Mouse (Mus musculus): ENCODE data around the gene Ostc. TPM values are rescaled to one million over a fixed set of nuclear protein-coding genes. Genes with fewer than 3 reads are reported as not detected.

Gene Ostc
- 10 to 100 TPM in 20 of 26 experiments, 1 to 10 TPM in 6; 4.5 to 35.4 (median 13.8) TPM for total RNA-seq (2018; cell fraction: chromatin; rRNA removed)
- 100 to 1,000 TPM in 3 of 26 experiments, 10 to 100 TPM in 23; 66.4 to 113 (median 85.9) TPM for total RNA-seq (2018; cell fraction: cytosol; rRNA removed)
- 10 to 100 TPM; 19.1 to 71.1 (median 39.8) TPM for total RNA-seq (2018; cell fraction: nucleus; rRNA removed)
- 76.7 to 145 TPM (median 93.1 TPM) in 3 replicates for polyA plus RNA-seq (2018)

DNA sequence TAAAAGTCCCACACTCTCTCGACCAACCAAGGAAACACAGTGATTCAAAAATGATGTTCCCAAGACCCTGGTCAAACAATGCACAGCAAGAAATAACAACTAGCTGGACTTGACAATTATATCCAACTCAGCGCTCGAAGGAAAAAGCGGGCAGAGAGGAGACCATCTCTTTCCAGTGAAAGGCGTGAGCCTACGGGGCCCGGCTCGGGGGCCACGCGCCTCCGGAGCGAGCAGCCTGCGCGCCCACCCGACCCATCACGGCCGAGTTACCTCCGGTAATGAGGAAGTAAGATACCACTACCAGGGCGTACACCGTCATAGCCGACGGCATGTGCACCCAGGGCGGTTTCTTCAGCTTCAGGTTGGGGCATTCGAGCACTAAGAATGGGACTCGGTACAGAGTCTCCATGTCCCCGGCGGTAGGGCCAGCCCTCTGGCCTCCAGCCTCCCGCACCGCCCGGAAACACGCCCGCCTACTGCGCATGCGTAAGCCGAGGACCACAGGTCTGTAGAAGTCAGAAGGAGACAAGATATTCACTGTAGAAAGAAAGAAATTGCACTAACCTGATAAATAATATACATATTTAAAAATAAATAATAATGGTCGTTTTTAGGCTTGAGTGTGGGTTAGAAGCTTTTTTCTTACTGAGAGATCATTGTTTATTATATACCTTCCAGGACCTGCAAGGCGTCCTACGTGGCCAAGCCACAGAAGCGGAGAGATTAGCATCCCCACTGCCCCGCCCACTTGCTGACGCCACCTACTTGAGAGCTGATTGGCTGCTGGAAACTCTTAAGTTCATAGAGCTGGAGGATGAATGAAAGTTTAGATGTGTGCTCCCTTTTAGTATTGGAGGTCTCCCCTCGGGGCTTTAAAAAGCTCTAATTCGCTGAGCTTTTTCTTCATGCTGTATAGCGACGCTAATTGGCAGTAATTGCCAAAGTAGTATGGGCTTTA lies at the start of gene Ostc:
Ostc (minus strand) TSS at position 478 of the 958 bp plus-strand sequence.
- Histone ChIP-seq H3K27ac (peak within 1 kb of the TSS; percentile 42), H3K79me2 (ENCODE audit: inconsistent target) (peaks cover 47% of the 10 kb centered on the region), H3K4me3 (ENCODE audit: inconsistent target) (peak within 1 kb of the TSS; percentile 77), H3K36me3 (ENCODE audit: inconsistent target) (no peaks in the 10 kb centered on the region)
- under 1% methylated on average over 45 of the region's 45 CpGs for WGBS (ENCODE audit: missing documents)

DNA sequence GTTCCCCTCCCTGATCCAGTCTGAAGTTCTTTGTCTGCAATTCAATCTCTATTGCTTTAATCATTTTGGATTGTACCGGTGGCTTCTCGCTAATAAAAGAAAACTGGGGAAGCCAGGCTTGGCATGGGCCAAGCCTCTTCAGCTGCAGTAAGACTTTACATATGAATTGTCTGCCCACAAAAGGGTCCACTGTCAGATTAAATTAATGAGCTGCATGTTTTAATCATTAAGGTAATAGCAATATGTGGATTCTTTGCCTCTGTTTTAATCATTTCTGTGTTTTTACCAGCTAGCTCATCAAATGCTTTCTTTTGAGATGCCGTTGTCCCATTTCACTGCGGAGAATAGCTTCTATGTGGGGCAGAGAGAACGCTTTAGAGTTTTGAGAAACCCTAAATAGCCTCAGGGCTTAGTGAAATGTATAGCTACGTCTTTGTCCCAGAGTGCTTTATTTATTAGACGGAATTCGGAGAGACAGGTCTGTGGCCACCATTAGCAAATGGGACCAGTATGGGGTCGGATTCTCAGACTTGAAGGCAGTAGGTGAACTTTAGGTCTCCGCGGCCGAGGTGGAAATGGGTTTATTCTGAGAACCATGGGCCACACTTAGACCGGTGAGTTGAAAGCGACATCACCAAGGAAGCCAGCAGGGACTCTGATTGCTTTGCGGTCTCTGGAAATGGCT lies 49.1 kb upstream of the Ostc start:
- H3K79me2 ChIP-seq (ENCODE audit: inconsistent target), result no peaks in the 10 kb centered on the region
- H3K27ac ChIP-seq, result no peak overlapping the region
- 92% methylated on average over 15 of the region's 15 CpGs for WGBS (ENCODE audit: missing documents)
- H3K36me3 ChIP-seq (ENCODE audit: inconsistent target), result no peaks in the 10 kb centered on the region
- no peak overlapping the region for H3K4me3 ChIP-seq (ENCODE audit: inconsistent target)

DNA sequence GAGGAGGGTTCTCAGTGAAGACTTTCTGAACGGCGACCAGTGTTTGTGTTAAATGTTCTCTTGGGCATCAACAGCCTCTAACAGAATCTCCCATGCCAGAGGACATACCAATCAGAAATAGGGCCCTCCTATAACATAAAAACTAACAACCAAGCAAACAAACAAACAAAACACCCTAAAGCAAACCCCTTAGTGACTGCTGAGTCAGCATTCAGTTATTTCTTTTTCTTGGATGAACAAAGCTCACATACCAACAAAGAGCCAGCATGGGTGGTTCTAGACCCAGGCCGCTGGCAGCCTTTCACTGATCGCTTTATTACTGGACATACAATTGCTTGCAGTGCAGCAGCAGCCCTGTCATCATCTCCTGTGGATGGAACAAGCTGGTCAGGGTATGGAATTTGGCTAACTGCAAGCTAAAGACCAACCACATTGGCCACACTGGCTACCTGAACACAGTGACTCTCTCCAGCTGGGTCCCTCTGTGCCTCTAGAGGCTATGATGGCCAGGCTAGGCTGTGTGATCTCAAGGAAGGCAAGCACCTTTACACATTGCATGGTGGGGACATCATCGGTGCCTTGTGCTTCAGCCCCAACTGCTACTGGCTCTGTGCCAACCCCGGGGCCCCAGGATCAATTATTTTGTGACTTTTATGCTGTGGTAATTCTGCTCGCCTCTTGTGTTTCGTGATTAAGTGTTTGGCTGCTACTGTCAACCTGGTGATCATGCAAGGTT lies 48.0 kb upstream of the Ostc start:
- 99% methylated on average over 8 of the region's 8 CpGs for WGBS (ENCODE audit: missing documents)
- no peaks in the 10 kb centered on the region for H3K36me3 ChIP-seq (ENCODE audit: inconsistent target)

DNA sequence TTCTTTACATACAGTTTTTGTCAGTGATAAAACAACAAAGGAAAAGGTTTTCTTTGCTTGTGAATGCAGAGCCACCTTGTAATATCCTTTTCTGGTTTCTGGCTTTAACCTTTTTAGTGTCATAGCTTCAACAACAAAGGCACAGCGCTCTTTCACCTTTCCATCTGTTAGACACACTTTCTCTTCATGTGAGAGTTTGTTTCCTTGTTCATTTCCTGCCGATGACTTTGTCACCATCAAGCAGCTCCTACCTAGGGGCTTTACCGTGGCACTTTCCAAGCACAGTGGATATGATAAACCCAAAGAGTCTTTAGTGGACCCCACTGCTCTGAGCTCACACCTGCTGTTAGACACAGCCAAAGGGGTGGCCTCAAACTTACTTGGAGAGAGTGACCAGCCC lies 40.0 kb upstream of the Ostc start:
- Histone ChIP-seq H3K4me3 (ENCODE audit: inconsistent target) (no peak overlapping the region), H3K79me2 (ENCODE audit: inconsistent target) (no peaks in the 10 kb centered on the region), H3K36me3 (ENCODE audit: inconsistent target) (no peaks in the 10 kb centered on the region), H3K27ac (no peak overlapping the region)
- 82% methylated on average over 3 of the region's 3 CpGs for WGBS (ENCODE audit: missing documents)

More for the DNA sequence above, 48.0 kb upstream of the Ostc start:
- Histone ChIP-seq H3K27ac (no peak overlapping the region), H3K4me3 (ENCODE audit: inconsistent target) (no peak overlapping the region), H3K79me2 (ENCODE audit: inconsistent target) (no peaks in the 10 kb centered on the region)

DNA sequence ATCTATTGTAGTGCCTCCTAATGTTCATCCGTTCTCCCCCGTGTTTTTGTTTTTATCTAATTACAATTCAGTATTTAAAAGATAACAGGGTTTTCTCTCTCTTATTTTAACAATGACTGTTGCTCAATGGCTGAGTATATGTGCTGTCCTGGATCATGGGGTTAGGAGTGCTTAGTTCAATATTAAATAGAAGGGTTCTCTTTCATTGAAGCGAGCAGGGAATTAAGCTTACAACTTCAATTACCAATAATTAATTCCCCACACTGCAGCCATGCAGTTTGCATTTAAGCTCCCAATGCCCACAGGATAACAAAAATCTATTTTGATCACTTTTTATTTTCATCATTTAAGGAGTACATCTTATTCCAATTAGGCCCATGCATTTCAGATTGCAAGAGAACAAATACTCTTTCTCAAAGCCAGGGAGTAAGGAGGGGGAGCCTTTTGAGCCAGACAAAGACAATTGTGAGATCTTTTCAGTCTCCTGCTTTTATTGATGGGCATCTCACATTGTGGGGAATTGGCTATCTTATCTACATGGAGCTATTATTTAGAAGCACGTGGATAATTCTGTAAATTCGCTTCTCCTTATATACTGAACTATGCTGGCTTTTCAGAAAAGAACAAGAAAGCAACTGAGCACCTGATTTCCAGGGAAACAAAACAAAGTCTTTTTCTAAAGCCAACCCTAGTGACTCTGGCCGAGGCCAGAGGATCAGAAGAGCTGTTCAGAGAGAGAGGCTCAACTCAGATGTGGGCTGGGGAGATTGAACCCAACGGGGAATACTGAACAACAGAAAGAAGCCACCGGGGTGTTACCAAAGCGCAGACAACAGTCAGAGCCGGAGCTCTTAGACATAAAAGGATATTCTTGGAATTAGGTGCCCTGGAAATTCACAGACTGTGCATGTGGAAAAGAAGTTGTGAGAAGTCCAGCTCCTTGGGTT lies 37.7 kb upstream of the Ostc start:
- no peaks in the 10 kb centered on the region for H3K36me3 ChIP-seq (ENCODE audit: inconsistent target)
- no peak overlapping the region for H3K27ac ChIP-seq
- H3K79me2 ChIP-seq (ENCODE audit: inconsistent target), result no peaks in the 10 kb centered on the region
- H3K4me3 ChIP-seq (ENCODE audit: inconsistent target), result no peak overlapping the region
- 91% methylated on average over 10 of the region's 10 CpGs for WGBS (ENCODE audit: missing documents)

DNA sequence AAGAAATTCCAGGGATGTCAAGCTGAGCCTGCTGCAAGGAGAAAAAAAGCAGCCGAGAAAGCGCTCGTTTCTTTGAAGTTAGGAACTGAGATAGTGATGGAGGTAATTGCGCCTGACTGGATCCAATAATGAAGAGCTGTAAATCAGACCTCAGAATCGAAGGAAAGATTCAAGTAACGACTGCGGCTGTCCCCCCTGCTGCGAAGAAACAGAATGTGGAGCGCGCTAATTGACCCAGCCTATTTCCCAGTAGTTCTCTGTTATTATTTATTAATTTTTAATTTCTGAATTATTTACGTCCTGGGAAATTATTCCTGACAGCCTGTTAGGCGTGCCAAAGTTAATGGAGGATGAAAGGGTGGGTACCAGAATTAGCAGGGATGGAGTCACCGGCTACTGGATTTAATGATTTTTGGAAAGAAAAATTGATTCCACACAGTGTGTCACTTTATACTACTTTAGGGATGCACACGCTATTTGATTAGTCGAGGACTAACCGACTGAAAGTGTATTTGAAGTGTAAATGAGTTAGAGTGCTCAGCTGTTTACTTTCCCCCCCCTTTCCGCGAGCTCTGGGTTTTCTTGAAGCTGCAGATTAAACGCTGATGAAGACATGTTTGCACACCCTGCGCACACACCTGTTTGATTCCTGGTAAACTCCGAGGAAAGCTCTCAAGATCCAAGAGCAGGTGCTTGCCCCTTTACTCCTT lies 28.6 kb upstream of the Ostc start:
- no peak overlapping the region for H3K27ac ChIP-seq
- no peaks in the 10 kb centered on the region for H3K79me2 ChIP-seq (ENCODE audit: inconsistent target)
- H3K36me3 ChIP-seq (ENCODE audit: inconsistent target), result no peaks in the 10 kb centered on the region
- no peak overlapping the region for H3K4me3 ChIP-seq (ENCODE audit: inconsistent target)
- 79% methylated on average over 19 of the region's 21 CpGs for WGBS (ENCODE audit: missing documents)

DNA sequence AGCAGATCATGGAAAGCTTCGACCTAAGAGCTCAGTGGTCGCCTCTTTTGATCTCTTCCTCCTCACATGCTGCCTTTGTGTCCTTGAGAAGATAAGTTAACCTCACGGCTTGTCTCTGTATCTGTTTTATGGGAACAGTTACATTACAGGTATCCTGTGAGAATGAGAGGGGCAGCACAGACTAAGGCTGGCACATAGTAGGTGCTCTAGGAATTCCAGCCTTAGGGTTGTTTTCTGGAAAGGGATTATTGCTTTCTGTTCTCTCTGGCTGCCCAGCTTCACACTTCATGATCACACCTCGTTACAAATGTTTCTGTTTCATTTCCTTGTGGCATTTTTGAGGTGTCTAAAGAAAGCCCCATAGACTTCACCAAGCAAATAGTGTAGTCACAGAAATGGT lies 27.5 kb upstream of the Ostc start:
- Histone ChIP-seq H3K27ac (no peak overlapping the region), H3K79me2 (ENCODE audit: inconsistent target) (no peaks in the 10 kb centered on the region), H3K4me3 (ENCODE audit: inconsistent target) (no peak overlapping the region), H3K36me3 (ENCODE audit: inconsistent target) (no peaks in the 10 kb centered on the region)
- 73% methylated on average over 4 of the region's 4 CpGs for WGBS (ENCODE audit: missing documents)

DNA sequence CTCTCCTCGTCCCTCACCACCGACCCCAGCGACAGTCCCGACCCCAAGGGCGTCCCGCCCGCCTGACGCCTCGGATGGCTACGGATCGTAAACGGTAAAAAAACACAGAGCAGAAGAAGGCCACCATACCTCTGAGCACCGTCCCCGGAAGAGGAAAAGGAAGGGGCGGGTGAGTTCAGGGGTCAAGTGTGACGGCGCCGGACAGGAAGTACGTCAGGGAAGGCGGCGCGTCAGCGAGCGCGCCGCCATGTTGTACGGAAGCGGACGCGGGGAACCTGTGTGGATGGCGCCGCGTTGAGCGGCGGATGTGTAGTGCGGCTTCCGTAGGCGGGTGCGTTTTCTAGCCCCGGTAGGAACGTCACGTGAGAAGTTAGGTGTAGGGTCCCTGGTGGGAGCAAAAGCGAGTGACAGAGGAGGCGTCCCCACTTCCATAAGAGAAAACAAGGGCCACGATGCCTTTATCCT lies 21.0 kb upstream of the Ostc start, which contains the start of gene Rpl34:
Rpl34 (minus strand) TSS at position 210 of the 465 bp plus-strand sequence.
- WGBS (ENCODE audit: missing documents), result under 1% methylated on average over 44 of the region's 45 CpGs
- peaks cover 24% of the 10 kb centered on the region for H3K79me2 ChIP-seq (ENCODE audit: inconsistent target)

DNA sequence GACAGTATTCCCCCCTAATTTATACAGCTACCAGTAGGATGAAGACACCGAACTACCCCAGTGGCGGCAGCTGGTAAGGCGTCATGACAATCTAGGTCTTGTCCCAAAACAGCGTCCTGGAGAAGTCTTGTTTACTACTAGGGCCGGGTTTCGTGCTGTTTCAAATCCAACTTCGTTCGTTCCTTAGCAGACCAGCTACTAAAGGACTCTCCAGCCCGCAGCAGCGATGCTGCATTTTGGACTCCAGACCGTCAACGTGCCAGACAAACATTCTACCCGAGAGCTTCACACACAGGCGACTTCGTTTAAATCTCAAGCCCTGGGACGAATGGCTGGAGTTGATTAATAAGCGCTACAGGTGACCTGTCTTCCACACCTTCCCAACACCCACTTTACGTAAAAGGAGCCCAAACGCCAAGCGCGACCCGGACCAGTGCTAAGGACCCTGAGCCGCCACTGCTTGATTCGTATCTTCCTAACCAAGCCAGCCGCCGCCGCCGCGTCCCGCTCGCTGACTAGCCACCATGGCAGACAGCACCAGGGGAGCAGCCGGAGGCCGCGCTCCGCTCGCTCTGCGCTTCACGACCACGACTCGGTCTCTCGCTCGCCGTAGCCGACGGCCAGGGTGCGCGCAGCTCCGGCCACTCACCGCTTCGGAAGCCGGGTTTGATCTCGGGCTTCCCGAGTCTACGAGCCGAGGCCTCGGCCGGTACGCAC lies 20.4 kb upstream of the Ostc start:
- under 1% methylated on average over 56 of the region's 58 CpGs for WGBS (ENCODE audit: missing documents)
- Histone ChIP-seq H3K4me3 (ENCODE audit: inconsistent target) (peak overlapping the region; percentile 89), H3K36me3 (ENCODE audit: inconsistent target) (peaks cover 27% of the 10 kb centered on the region; the same call in 1 of the 2 replicates), H3K79me2 (ENCODE audit: inconsistent target) (peaks cover 24% of the 10 kb centered on the region), H3K27ac (peak overlapping the region; percentile 45)

More for the DNA sequence above, 21.0 kb upstream of the Ostc start, which contains the start of gene Rpl34:
- H3K4me3 ChIP-seq (ENCODE audit: inconsistent target), result peak within 1 kb of the TSS; percentile 89
- H3K36me3 ChIP-seq (ENCODE audit: inconsistent target), result peaks cover 27% of the 10 kb centered on the region; the same call in 1 of the 2 replicates
- peak within 1 kb of the TSS; percentile 56 for H3K27ac ChIP-seq

DNA sequence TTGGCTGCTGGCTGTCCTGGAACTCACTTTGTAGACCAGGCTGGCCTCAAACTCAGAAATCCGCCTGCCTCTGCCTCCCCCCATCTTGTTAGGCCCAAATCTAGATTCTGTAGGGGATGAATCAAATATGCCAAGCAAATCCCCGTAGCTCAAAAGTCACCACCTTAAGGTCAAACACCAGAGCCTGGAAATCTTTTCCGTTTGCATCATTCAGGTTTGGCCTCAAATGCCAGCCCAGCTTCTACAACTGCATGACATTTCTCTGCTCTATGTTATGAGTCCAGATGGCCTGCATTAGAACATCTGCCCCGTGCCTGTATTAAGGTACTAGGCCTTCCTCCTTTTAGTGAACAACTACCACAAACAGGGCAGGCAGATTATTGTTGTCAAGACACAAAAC lies 18.4 kb upstream of the Ostc start:
- 88% methylated on average over 4 of the region's 4 CpGs for WGBS (ENCODE audit: missing documents)
- Histone ChIP-seq H3K36me3 (ENCODE audit: inconsistent target) (peaks cover 27% of the 10 kb centered on the region; the same call in 1 of the 2 replicates), H3K4me3 (ENCODE audit: inconsistent target) (no peak overlapping the region), H3K27ac (no peak overlapping the region), H3K79me2 (ENCODE audit: inconsistent target) (peaks cover 24% of the 10 kb centered on the region)

DNA sequence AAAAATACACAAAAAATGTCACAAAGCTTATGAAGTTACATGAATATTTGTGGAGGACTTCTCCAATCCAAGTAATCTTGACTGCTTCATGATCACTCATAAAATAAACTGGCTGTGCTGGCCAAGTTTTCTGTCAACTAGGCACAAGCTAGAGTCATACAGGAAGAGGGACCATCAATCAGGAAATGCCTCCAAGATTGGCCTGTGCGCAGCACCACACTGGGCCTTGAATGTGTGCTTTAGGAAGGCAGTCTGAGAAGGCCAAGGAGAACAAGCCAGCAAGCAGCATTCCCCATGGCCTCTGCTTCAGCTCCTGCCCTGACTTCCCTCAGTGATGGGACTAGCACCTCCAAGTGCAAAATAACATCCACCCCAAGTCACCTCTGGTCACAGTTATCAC lies 17.8 kb upstream of the Ostc start:
- Histone ChIP-seq H3K27ac (no peak overlapping the region), H3K79me2 (ENCODE audit: inconsistent target) (peaks cover 24% of the 10 kb centered on the region), H3K4me3 (ENCODE audit: inconsistent target) (no peak overlapping the region), H3K36me3 (ENCODE audit: inconsistent target) (peaks cover 27% of the 10 kb centered on the region; the same call in 1 of the 2 replicates)
- WGBS (ENCODE audit: missing documents), result 100% methylated on average over 1 of the region's 1 CpGs

DNA sequence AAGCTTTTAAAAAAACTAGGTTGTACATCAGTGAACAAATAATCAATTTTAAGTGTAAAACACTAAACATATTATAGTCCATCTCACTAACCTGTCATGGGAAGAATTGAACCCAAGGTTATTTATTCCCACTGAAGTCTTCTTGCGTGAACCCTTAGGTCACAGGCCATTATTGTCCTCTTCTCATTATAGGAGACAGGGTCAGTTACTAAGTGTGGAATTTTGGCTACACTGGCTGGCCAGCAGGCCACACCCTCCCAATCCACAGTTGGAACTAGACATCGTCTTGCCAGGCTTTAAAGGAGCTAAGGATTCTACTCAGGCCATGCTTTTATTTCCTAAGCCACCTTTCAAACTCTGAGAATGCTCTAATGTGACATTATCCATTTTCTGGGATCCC lies 16.5 kb upstream of the Ostc start:
- no peak overlapping the region for H3K27ac ChIP-seq
- peaks cover 24% of the 10 kb centered on the region for H3K79me2 ChIP-seq (ENCODE audit: inconsistent target)
- H3K4me3 ChIP-seq (ENCODE audit: inconsistent target), result no peak overlapping the region
- WGBS (ENCODE audit: missing documents), result 96% methylated on average over 2 of the region's 2 CpGs
- H3K36me3 ChIP-seq (ENCODE audit: inconsistent target), result peaks cover 27% of the 10 kb centered on the region; the same call in 1 of the 2 replicates
